Mouse (Mus musculus): ENCODE results near the gene Masp1. TPM values are rescaled to one million over a fixed set of nuclear protein-coding genes. Genes with fewer than 3 reads are reported as not detected.

The Masp1 gene
- polyA plus RNA-seq, 1 experiment from 2014 or later = 26.2 TPM

DNA sequence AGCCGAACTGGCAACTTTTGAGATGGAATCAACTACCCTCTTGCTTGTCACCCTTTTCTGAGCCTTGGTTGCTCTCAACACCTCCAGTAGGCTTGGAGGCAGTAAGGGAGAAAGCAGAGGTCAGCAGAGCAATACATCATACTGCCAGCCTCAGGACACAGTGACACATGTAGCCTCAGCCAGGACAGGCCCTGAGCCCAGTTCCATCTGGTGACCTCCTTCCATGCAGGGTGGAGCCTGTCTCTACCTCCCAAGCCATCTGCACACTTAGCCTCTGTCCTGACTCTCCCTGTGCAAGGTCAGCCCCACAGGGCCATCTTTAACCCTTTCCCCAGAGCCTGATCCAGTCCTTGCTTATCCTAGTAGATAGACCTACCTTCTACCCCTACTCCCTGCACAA is 92.9 kb downstream of the Masp1 start:
- no peak overlapping the region for H3K27ac ChIP-seq
- H3K27me3 ChIP-seq (ENCODE audit: control insufficient read depth, insufficient read depth, low read length) = no peaks in the 10 kb centered on the region
- no peaks in the 10 kb centered on the region for H3K9me3 ChIP-seq (ENCODE audit: control insufficient read depth, low read length)
- no peaks in the 10 kb centered on the region for H3K4me1 ChIP-seq (replicated peaks; ENCODE audit: control insufficient read depth, insufficient read depth, low read length)
- DNase-seq (ENCODE audit: low spot score) (no peak), ATAC-seq (ENCODE audit: low FRiP score) (no peak)
- no peak overlapping the region for H3K9ac ChIP-seq
- no peak overlapping the region for H3K4me2 ChIP-seq (replicated peaks)
- WGBS = 73% methylated on average over 1 of the region's 1 CpGs
- H3K36me3 ChIP-seq (replicated peaks; ENCODE audit: control insufficient read depth, insufficient read depth) = no peaks in the 10 kb centered on the region
- no peak overlapping the region for H3K4me3 ChIP-seq (replicated peaks; ENCODE audit: low read length)

DNA sequence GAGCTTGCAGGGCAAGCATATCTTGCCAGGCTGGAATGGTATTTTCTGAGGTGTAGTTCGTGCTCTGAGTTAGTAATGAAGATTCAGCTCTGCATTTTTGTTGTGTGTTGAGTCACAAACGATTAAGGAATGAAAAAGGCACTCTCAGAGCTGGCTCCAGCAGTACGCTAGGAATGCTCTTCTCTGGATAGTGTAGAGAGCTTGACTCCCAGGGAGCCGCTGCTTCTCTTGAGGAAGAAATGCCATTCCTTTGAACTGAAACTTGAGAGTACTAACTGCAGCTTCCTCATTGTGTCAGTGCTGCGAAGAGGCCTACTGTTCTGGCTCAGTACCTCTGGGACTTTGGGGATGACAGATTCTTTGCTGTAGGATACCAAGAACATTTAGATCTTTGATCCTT is 96.8 kb downstream of the Masp1 start:
- Histone ChIP-seq H3K27ac (no peak overlapping the region), H3K9me3 (ENCODE audit: control insufficient read depth, low read length) (no peaks in the 10 kb centered on the region), H3K4me1 (replicated peaks; ENCODE audit: control insufficient read depth, insufficient read depth, low read length) (no peaks in the 10 kb centered on the region), H3K27me3 (ENCODE audit: control insufficient read depth, insufficient read depth, low read length) (no peaks in the 10 kb centered on the region), H3K4me2 (replicated peaks) (no peak overlapping the region), H3K36me3 (replicated peaks; ENCODE audit: control insufficient read depth, insufficient read depth) (no peaks in the 10 kb centered on the region), H3K9ac (no peak overlapping the region), H3K4me3 (replicated peaks; ENCODE audit: low read length) (no peak overlapping the region)
- 64% methylated on average over 5 of the region's 5 CpGs for WGBS
- no peak for ATAC-seq (ENCODE audit: low FRiP score)
- no peak for DNase-seq (ENCODE audit: low spot score)

GRCm38 (mm10) chr16:23419565-23420085 is 101.0 kb downstream of the Masp1 start:
- no peak overlapping the region for H3K4me2 ChIP-seq (replicated peaks)
- no peaks in the 10 kb centered on the region for H3K27me3 ChIP-seq (ENCODE audit: control insufficient read depth, insufficient read depth, low read length)
- H3K9me3 ChIP-seq (ENCODE audit: control insufficient read depth, low read length) = no peaks in the 10 kb centered on the region
- H3K36me3 ChIP-seq (replicated peaks; ENCODE audit: control insufficient read depth, insufficient read depth) = no peaks in the 10 kb centered on the region
- no peak overlapping the region for H3K4me3 ChIP-seq (replicated peaks; ENCODE audit: low read length)
- H3K9ac ChIP-seq = no peak overlapping the region
- no peak overlapping the region for H3K27ac ChIP-seq
- no peak for DNase-seq (ENCODE audit: low spot score)
- 94% methylated on average over 8 of the region's 8 CpGs for WGBS
- ATAC-seq (ENCODE audit: low FRiP score) = no peak
- peaks cover 6% of the 10 kb centered on the region for H3K4me1 ChIP-seq (replicated peaks; ENCODE audit: control insufficient read depth, insufficient read depth, low read length)

DNA sequence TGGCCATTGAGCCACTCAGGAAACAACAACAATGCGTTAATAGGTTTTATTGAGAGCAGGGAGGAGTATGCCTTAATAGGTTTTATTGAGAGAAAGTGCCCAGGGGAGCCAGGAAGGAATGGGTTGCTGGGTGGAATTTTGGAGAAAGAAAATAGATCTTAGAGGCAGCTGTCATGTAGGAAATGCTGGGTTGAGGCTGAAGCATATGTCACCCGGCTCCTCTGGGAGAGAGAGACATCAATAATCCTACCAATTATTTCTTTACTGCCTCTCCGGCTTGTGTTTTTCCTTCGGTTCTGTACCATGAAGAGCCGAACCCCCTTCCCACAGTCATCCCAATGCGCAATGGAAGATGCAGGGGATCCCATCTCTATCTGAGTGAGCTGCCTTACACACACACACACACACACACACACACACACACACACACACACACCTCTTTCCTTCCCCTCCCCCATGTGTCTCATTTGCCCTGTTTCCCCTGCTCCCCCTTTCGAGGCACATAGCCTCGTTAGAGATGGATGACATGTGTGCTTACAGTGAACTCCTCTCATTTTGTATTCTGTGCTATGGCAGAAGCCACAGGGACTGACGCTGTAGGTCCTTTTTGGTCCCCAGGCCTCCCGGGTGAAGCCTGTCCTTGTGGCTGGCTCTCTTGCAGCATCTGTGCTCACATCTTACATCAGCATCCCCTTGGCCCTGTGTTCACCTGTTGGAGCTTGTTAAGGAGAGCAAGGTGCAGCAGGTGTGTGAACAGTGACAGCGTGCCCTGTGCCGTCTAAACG is 103.0 kb downstream of the Masp1 start:
- no peaks in the 10 kb centered on the region for H3K9me3 ChIP-seq (ENCODE audit: control insufficient read depth, low read length)
- H3K27me3 ChIP-seq (ENCODE audit: control insufficient read depth, insufficient read depth, low read length) = no peaks in the 10 kb centered on the region
- peak; percentile 38; the same call in 1 of the 2 replicates for ATAC-seq (ENCODE audit: low FRiP score)
- H3K4me3 ChIP-seq (replicated peaks; ENCODE audit: low read length) = no peak overlapping the region
- WGBS = 36% methylated on average over 13 of the region's 13 CpGs
- H3K4me1 ChIP-seq (replicated peaks; ENCODE audit: control insufficient read depth, insufficient read depth, low read length) = peaks cover 6% of the 10 kb centered on the region
- no peak overlapping the region for H3K9ac ChIP-seq
- no peak for DNase-seq (ENCODE audit: low spot score)
- no peak overlapping the region for H3K27ac ChIP-seq
- H3K36me3 ChIP-seq (replicated peaks; ENCODE audit: control insufficient read depth, insufficient read depth) = no peaks in the 10 kb centered on the region
- H3K4me2 ChIP-seq (replicated peaks) = no peak overlapping the region

DNA sequence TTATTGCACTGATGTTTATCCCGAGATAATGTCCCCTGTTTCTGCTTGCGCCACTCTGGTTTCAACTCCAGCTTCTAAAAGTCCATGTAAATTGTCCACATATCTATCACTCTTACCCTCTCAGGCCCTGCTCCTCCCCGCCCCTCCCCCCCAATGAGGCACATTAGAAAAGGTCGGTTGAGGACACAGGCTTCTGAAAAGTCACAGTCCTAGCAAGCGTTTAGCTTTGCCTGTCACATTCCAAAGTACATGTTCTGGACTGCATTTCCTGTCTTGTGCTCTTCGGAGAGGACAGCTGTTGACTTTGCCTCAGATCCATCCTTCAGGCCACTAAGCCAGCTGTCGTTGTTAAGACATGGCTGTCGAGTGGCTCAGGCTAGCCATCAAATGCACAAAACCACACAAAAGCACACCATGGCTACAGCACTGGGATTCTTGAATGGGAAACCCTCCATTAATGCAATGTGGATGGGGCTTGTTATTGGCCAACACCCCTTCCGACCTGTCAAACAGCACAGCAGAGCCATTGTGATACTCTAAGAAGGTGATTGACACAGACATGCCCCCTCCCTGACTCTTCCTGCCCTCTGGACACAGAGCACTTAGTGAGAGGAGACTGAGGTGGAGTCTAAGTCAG is 103.8 kb downstream of the Masp1 start:
- Histone ChIP-seq H3K4me1 (replicated peaks; ENCODE audit: control insufficient read depth, insufficient read depth, low read length) (peaks cover 6% of the 10 kb centered on the region), H3K27me3 (ENCODE audit: control insufficient read depth, insufficient read depth, low read length) (no peaks in the 10 kb centered on the region), H3K4me3 (replicated peaks; ENCODE audit: low read length) (no peak overlapping the region), H3K4me2 (replicated peaks) (peak overlapping the region; percentile 20), H3K27ac (no peak overlapping the region), H3K36me3 (replicated peaks; ENCODE audit: control insufficient read depth, insufficient read depth) (no peaks in the 10 kb centered on the region), H3K9ac (no peak overlapping the region), H3K9me3 (ENCODE audit: control insufficient read depth, low read length) (no peaks in the 10 kb centered on the region)
- no peak for DNase-seq (ENCODE audit: low spot score)
- ATAC-seq (ENCODE audit: low FRiP score) = peak; percentile 31; the same call in 1 of the 2 replicates
- WGBS = 42% methylated on average over 9 of the region's 9 CpGs

GRCm38 (mm10) chr16:23416261-23416656 is 104.4 kb downstream of the Masp1 start:
- 40% methylated on average over 10 of the region's 10 CpGs for WGBS
- H3K9me3 ChIP-seq (ENCODE audit: control insufficient read depth, low read length) = no peaks in the 10 kb centered on the region
- ATAC-seq (ENCODE audit: low FRiP score) = no peak
- DNase-seq (ENCODE audit: low spot score) = no peak
- H3K4me1 ChIP-seq (replicated peaks; ENCODE audit: control insufficient read depth, insufficient read depth, low read length) = peaks cover 6% of the 10 kb centered on the region
- no peaks in the 10 kb centered on the region for H3K36me3 ChIP-seq (replicated peaks; ENCODE audit: control insufficient read depth, insufficient read depth)
- H3K4me2 ChIP-seq (replicated peaks) = peak overlapping the region; percentile 20
- H3K27ac ChIP-seq = no peak overlapping the region
- no peaks in the 10 kb centered on the region for H3K27me3 ChIP-seq (ENCODE audit: control insufficient read depth, insufficient read depth, low read length)
- no peak overlapping the region for H3K9ac ChIP-seq
- no peak overlapping the region for H3K4me3 ChIP-seq (replicated peaks; ENCODE audit: low read length)

DNA sequence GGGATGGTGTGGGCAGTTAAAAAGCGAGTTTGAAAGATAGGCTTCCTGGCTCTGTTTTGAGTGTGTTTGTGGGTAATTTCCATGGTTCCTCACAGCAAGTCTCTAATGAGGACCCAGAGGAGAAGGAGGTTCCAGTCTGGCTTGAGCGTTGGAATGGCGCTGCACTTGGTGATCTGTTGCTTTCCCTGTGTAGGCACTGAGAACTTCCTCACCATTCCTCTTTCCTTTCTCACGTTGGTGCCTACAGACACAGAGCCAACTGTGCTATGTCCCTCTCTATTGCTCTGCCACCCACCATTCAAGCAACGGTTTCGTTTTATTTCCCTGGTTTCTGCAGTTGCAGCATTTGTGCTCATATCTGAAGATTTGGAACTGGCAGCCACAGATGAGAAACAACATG is 107.7 kb downstream of the Masp1 start:
- Histone ChIP-seq H3K36me3 (replicated peaks; ENCODE audit: control insufficient read depth, insufficient read depth) (no peaks in the 10 kb centered on the region), H3K9me3 (ENCODE audit: control insufficient read depth, low read length) (no peaks in the 10 kb centered on the region), H3K4me2 (replicated peaks) (no peak overlapping the region), H3K4me1 (replicated peaks; ENCODE audit: control insufficient read depth, insufficient read depth, low read length) (peaks cover 6% of the 10 kb centered on the region), H3K27ac (no peak overlapping the region), H3K27me3 (ENCODE audit: control insufficient read depth, insufficient read depth, low read length) (no peaks in the 10 kb centered on the region), H3K4me3 (replicated peaks; ENCODE audit: low read length) (no peak overlapping the region), H3K9ac (no peak overlapping the region)
- 84% methylated on average over 6 of the region's 6 CpGs for WGBS
- no peak for DNase-seq (ENCODE audit: low spot score)
- no peak for ATAC-seq (ENCODE audit: low FRiP score)

- no peak overlapping the region for H3K9ac ChIP-seq
- no peaks in the 10 kb centered on the region for H3K4me1 ChIP-seq (replicated peaks; ENCODE audit: control insufficient read depth, insufficient read depth, low read length)
- H3K36me3 ChIP-seq (replicated peaks; ENCODE audit: control insufficient read depth, insufficient read depth) = no peaks in the 10 kb centered on the region
- WGBS = 53% methylated on average over 8 of the region's 8 CpGs
- peak; percentile 85 for DNase-seq (ENCODE audit: low spot score)
- no peak overlapping the region for H3K27ac ChIP-seq
- no peak overlapping the region for H3K4me3 ChIP-seq (replicated peaks; ENCODE audit: low read length)
- no peaks in the 10 kb centered on the region for H3K27me3 ChIP-seq (ENCODE audit: control insufficient read depth, insufficient read depth, low read length)
- H3K9me3 ChIP-seq (ENCODE audit: control insufficient read depth, low read length) = no peaks in the 10 kb centered on the region
- ATAC-seq (ENCODE audit: low FRiP score) = no peak
- H3K4me2 ChIP-seq (replicated peaks) = no peak overlapping the region
These were observed 117.4 kb downstream of the Masp1 start for GRCm38 (mm10) chr16:23403008-23403755.

DNA sequence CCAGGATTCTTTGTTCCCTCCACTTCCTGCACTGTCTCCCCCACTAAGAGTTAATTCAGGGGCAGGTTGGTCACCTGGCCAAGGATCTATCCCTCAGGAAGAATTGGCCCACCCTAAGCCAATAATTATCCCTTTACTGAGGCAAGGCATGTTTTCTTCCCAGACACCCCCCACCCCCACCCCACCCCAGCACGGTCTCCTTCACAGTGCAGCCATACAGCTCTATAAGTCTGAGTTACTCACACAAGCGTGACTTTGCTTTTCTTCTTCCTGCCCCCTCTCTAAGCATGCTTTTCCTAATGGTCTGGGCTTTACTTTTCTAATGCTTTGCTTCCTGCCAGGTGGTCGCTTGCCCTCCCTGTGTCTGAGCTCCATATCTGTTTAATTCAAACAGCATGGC is 118.7 kb downstream of the Masp1 start:
- Histone ChIP-seq H3K9ac (no peak overlapping the region), H3K4me1 (replicated peaks; ENCODE audit: control insufficient read depth, insufficient read depth, low read length) (no peaks in the 10 kb centered on the region), H3K36me3 (replicated peaks; ENCODE audit: control insufficient read depth, insufficient read depth) (no peaks in the 10 kb centered on the region), H3K27ac (no peak overlapping the region), H3K4me3 (replicated peaks; ENCODE audit: low read length) (no peak overlapping the region), H3K4me2 (replicated peaks) (no peak overlapping the region), H3K9me3 (ENCODE audit: control insufficient read depth, low read length) (no peaks in the 10 kb centered on the region), H3K27me3 (ENCODE audit: control insufficient read depth, insufficient read depth, low read length) (no peaks in the 10 kb centered on the region)
- 67% methylated on average over 3 of the region's 3 CpGs for WGBS
- ATAC-seq (ENCODE audit: low FRiP score) = no peak
- DNase-seq (ENCODE audit: low spot score) = no peak
